Mouse (Mus musculus) embryo, embryonic 10.5 days (tissue): Measurements from ENCODE around the gene Rapgef4.

Experiments
- DNase-seq: peaks from one replicate; pipeline ENCODE4 v3.0.0-alpha.2; 2015; ENCODE audit warnings: low spot score

Gene Rapgef4

GRCm38 (mm10) chr2:72280524-72280923, 299.5 kb downstream of the Rapgef4 start:
- DNase-seq: no peak

DNA sequence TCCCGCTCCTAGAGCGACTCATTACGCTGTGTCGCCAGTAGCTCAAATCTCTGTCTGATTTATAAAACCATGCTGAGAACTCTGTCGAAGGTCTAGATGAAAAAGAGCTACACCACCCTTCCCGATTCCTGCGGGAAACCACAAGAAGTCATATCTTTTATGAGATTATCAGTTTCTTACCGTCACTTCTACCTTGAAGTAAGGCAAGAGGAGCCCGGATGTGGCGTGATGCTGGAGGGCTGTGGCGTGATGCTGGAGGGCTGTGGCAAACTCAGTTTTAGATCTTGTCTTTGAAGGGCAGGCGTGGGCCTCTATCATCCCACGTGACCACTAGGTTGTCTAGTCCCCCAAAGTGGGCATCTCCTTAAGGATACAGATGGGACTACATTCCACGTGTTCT, 300.9 kb downstream of the Rapgef4 start:
- DNase-seq: no peak

GRCm38 (mm10) chr2:72282733-72283132, 301.7 kb downstream of the Rapgef4 start:
- no peak for DNase-seq

DNA sequence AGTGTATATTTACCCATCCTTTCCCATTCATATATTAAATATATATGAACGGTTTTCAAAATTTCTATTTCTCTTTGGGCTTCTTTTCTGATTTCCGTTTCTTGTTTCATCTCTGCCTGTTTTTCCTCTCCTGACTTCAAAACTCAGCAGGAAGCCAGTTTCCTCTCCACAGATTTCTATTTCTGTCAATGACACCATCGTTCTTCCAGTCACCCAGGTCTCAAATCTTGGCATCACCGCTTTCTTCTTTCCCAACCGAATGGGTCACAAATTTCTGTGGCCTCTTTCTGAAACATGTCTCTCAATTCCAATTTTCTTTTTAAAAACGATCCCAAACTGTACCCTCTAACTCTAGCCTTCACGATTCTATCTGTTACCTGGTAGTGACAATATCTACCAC, 303.6 kb downstream of the Rapgef4 start:
- no peak for DNase-seq

DNA sequence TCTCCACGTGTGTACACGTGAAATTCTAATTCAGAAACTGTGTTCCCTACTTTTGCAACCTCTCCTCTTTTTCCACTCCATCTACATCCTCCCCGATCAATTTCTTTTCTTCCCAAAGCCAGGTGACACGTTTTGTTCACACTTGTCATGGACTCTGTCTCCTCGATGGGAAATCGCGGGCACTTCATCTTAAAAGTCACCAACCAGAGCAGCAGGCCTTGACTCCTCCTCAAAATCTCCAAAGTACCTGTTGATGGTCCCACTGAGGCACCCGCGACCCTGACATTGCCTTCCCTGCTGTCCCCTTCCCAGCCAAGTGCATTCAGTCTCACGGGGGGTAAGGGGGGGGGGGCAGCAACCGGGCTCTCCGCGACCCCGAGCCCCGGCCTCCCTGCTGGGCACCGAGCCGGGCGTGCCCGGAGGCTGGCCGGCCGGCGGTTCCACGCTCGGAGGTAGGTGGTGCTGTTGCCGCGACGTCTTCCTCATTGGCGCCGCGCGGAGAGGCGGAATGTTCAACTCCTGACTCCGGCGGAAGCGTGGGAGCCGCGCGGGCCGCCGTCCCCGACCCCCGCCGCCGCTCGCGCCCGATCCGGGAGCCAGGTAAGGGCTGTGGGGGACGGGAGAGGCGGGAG, 304.3 kb downstream of the Rapgef4 start, which contains the start of gene Map3k20:
TSS of gene Map3k20 (plus strand) at position 382 of the 632 bp plus-strand sequence.
- peak; percentile 83 for DNase-seq

GRCm38 (mm10) chr2:72285888-72286661, 305.0 kb downstream of the Rapgef4 start:
- DNase-seq: peak; percentile 57

- peak; percentile 8 for DNase-seq
These were observed 306.1 kb downstream of the Rapgef4 start for GRCm38 (mm10) chr2:72287142-72287541.

DNA sequence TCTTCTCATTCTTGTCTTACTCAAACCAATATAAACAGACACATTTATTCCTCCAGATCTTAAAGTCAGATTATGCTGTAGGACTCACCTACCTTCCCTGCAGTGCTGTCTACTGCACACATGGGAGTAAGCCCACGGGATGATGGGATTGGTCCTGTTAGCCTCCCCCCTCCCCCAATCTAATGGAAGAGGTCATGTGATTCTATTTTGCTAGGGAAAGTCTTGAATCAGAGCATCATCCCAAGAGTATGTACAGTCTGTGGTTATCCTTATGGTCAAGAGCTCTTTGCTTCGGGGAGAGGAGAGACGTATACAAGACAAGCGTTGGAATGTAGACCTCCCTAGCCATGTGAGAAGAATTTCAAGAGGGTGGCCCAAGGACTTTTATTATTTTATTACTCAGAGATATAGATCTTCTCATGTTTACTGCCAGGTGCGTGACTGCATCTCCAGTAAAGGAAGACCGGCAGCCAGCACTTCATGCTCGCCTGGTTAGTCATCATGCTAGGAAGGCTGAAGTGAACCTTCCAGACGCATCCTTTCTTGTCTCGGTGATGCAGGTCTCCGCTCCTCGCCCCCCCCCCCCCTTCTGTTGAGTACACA, 308.0 kb downstream of the Rapgef4 start:
- no peak for DNase-seq

DNA sequence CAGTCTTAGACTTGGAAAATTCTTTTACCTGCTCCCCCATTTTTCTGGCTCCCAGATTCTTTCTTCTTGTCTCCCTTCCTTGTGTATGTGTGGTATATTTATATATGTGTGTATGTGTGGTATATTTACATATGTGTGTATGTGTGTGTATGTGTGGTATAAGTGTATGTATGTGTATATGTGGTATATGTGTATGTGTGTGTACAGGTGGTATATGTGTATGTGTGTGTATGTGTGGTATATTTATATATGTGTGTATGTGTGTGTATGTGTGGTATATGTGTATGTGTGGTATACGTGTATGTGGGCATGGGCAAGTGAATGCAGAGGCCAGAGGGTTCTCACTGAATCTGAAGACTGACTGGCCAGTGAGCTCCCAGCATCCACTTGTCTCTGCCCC, 310.1 kb downstream of the Rapgef4 start:
- DNase-seq: no peak

DNA sequence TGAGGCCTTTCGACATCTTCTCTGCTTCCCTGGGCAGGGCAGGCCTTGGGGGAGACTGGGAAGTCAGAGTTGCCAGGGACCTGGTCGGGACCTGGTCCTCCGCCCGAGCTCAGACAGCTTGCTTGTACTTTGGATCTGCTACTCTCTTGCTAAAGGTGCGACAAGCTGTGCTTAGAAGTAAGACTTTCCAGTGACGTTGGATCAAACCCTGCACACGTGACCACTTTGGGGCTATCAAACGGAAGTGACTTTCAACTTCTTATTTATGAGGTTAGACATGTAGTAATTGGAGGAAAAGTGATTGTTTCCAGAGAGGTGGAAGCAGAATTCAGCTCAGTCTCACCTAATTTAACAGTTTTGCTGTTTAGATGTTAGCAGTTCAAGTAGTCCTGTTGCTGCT, 311.5 kb downstream of the Rapgef4 start:
- no peak for DNase-seq

GRCm38 (mm10) chr2:72294994-72295393, 314.0 kb downstream of the Rapgef4 start:
- DNase-seq: no peak

- DNase-seq: no peak
These were observed 316.1 kb downstream of the Rapgef4 start for GRCm38 (mm10) chr2:72296984-72297715.

GRCm38 (mm10) chr2:72297716-72298082, 316.7 kb downstream of the Rapgef4 start:
- no peak for DNase-seq

DNA sequence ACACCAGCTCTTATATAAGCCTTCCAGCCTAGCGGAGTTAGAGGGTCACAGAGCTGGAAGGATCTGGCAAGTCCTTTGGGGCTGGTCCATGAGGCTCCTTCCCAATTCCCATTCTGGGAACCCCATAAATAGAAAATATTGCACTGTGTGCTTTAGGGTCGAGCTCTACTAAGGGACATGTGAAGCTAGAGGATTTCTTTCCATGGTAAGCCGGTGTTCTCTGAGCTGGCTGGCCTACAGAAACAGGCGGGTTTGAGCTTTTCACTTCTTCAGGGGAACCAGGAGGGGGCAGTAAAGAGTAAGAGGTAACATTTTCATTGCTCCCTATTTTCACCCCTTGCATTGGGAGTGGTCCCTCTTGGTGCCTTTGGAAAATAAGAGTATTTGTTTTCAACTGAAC, 317.4 kb downstream of the Rapgef4 start:
- peak; percentile 77 for DNase-seq

DNA sequence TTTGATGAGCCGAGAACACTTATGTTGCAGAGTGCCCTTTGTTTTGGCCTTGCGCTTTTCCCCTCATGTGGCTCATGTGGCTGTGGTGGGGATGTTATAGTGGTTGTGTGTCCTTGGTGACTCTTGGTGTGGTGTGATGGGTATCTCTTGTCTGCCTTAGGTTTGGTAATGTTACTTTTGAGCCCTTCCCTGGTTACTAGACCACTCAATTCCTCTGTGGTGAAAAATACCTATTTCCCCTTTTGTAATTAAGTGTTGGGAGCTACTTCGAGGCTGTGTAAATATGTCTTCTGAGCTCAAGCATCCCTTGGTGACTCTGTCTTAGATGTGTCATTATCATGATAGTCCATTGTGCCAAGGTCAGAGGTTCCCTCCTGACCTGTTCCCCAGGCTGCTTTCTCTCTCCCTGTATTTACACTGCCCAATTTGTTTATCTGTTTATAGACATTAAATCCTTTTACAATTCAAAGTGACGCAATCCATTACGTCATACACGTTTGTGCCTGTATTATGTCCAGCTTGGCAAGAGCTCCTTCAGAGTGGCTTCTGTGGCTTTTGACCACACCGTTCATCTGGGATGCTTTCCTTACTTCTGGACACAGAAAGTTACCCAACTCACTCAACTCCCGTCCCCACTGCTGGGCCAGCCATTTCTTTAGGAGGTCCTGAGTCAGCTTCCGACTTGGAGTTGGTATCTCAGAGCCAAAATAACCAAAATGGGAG, 320.3 kb downstream of the Rapgef4 start:
- DNase-seq: no peak

GRCm38 (mm10) chr2:72305738-72306137, 324.7 kb downstream of the Rapgef4 start:
- DNase-seq: no peak
